In the genomic region with DNA sequence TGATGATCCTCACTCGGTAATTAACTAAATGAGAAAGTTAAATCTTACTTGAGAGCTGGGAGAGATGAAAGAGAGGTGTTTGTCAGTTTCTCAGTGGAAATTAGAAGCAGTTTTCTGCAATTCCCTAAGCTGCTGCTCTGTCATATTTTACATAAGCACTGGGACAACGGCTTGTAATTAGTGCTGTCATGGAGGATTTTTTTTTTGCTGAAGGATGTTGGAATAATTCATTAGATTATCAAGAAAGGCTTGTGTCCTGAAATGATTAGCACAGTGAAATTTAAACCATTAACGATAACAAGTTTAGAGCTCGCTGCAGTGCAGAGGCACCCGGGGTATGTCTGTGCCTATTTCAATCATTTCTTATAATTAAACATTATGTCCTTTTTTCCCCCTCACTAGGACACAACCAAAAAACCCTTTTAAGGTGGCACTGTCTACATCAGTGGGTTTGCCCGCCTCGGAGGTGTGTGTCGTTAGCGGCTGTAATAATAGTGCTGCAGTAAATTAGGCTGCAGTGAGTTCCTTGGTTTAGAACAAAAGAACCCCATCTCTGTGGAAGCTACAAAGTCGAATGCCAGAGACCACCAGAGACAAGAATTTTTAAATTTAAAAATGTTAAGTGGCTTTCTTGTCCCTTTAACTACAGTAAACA, we compare ENCODE assay signal across 17 mouse cellular contexts.
DNase-seq lines count a peak whose midpoint lies in the region; ATAC-seq and TF ChIP-seq lines count a peak whose summit lies in the region.
"Had no signal": no experiment of that assay in that cellular context is flagged by ENCODE, and none has a peak within 500 bp of the region (broad histone marks: within the 10 kb centered on the region; RNA-seq: fewer than 3 reads in every experiment).

No protein-coding gene starts in this region.

- WGBS in hindbrain, embryonic 15.5 days: 41% methylated on average over 10 of the region's 10 CpGs
- WGBS in hindbrain, embryonic 11.5 days: 78% methylated on average over 10 of the region's 10 CpGs
- 32% methylated on average over 10 of the region's 10 CpGs for WGBS in forebrain, embryonic 12.5 days
- WGBS in hindbrain, postnatal 0 days: 60% methylated on average over 10 of the region's 10 CpGs

- H3K27ac ChIP-seq in hindbrain, embryonic 15.5 days (replicated peaks): peak overlapping the region; percentile 57
- H3K27ac ChIP-seq in hindbrain, embryonic 11.5 days (ENCODE audit: low read depth, low read length): no peak overlapping the region
- peak overlapping the region; percentile 27; the same call in 1 of the 2 replicates for H3K27ac ChIP-seq in forebrain, embryonic 12.5 days
- H3K27ac ChIP-seq in hindbrain, postnatal 0 days: no peak overlapping the region
- H3K27ac ChIP-seq: embryonic facial prominence, embryonic 13.5 days had no signal

- H3K9me3 ChIP-seq in hindbrain, embryonic 15.5 days: no peaks in the 10 kb centered on the region
- H3K9me3 ChIP-seq in hindbrain, embryonic 11.5 days (ENCODE audit: control insufficient read depth, low read length): no peaks in the 10 kb centered on the region
- no peaks in the 10 kb centered on the region for H3K9me3 ChIP-seq in forebrain, embryonic 12.5 days
- no peaks in the 10 kb centered on the region for H3K9me3 ChIP-seq in hindbrain, postnatal 0 days (ENCODE audit: low read length)
- H3K9me3 ChIP-seq: embryonic facial prominence, embryonic 13.5 days had no signal

- H3K9ac ChIP-seq in hindbrain, embryonic 15.5 days: no peak overlapping the region
- H3K9ac ChIP-seq in hindbrain, embryonic 11.5 days (ENCODE audit: low read depth, low read length): no peak overlapping the region
- no peak overlapping the region for H3K9ac ChIP-seq in forebrain, embryonic 12.5 days
- no peak overlapping the region for H3K9ac ChIP-seq in hindbrain, postnatal 0 days (replicated peaks; ENCODE audit: low read length)
- H3K9ac ChIP-seq: embryonic facial prominence, embryonic 13.5 days; liver, postnatal 0 days had no signal

- no peaks in the 10 kb centered on the region for H3K27me3 ChIP-seq in hindbrain, embryonic 15.5 days
- no peaks in the 10 kb centered on the region for H3K27me3 ChIP-seq in hindbrain, embryonic 11.5 days (ENCODE audit: control insufficient read depth, insufficient read depth, low read length)
- no peaks in the 10 kb centered on the region for H3K27me3 ChIP-seq in forebrain, embryonic 12.5 days
- no peaks in the 10 kb centered on the region for H3K27me3 ChIP-seq in hindbrain, postnatal 0 days (ENCODE audit: insufficient read depth, low read length)
- H3K27me3 ChIP-seq: embryonic facial prominence, embryonic 13.5 days had no signal

- no peak overlapping the region for H3K4me3 ChIP-seq in hindbrain, embryonic 15.5 days
- no peak overlapping the region for H3K4me3 ChIP-seq in hindbrain, embryonic 11.5 days (ENCODE audit: low read depth, low read length)
- H3K4me3 ChIP-seq in forebrain, embryonic 12.5 days (replicated peaks): no peak overlapping the region
- H3K4me3 ChIP-seq in hindbrain, postnatal 0 days (ENCODE audit: low read length): no peak overlapping the region
- H3K4me3 ChIP-seq: embryonic facial prominence, embryonic 13.5 days had no signal

- peaks cover 19% of the 10 kb centered on the region for H3K4me1 ChIP-seq in hindbrain, embryonic 15.5 days (replicated peaks)
- H3K4me1 ChIP-seq in hindbrain, embryonic 11.5 days (replicated peaks; ENCODE audit: control insufficient read depth, insufficient read depth, low read length): no peaks in the 10 kb centered on the region
- H3K4me1 ChIP-seq in forebrain, embryonic 12.5 days: peaks cover 18% of the 10 kb centered on the region
- H3K4me1 ChIP-seq in hindbrain, postnatal 0 days (ENCODE audit: insufficient read depth, low read length): no peaks in the 10 kb centered on the region

- TF ChIP-seq CTCF in hindbrain, postnatal 0 days (IDR thresholded peaks at IDR 0.05; ENCODE audit: low read depth): no peak

- H3K4me2 ChIP-seq in hindbrain, embryonic 15.5 days: no peak overlapping the region
- no peak overlapping the region for H3K4me2 ChIP-seq in hindbrain, embryonic 11.5 days (replicated peaks; ENCODE audit: low read depth, low read length)
- no peak overlapping the region for H3K4me2 ChIP-seq in forebrain, embryonic 12.5 days
- H3K4me2 ChIP-seq in hindbrain, postnatal 0 days (ENCODE audit: low read depth, low read length): no peak overlapping the region
- H3K4me2 ChIP-seq: embryonic facial prominence, embryonic 13.5 days; heart, embryonic 11.5 days had no signal

- ATAC-seq in hindbrain, embryonic 15.5 days (ENCODE audit: low FRiP score, low read depth): no peak
- no peak for ATAC-seq in hindbrain, embryonic 11.5 days (ENCODE audit: low FRiP score)
- no peak for ATAC-seq in forebrain, embryonic 12.5 days (ENCODE audit: low FRiP score)
- ATAC-seq in hindbrain, postnatal 0 days: no peak
- ATAC-seq: liver, postnatal 0 days had no signal

- DNase-seq in hindbrain, embryonic 11.5 days (ENCODE audit: low spot score): no peak
- DNase-seq in hindbrain, postnatal 0 days (ENCODE audit: low spot score): peak; percentile 26
- peak; percentile 59 for DNase-seq in retina, embryonic 14.5 days (ENCODE audit: low spot score)
- DNase-seq in heart, postnatal 4 days: no peak
- DNase-seq in spleen, adult 12 weeks (ENCODE audit: low spot score): no peak
- DNase-seq: adrenal gland, postnatal 14 days; B cell, adult 2 months; cerebellum, adult 9-10 months; kidney, adult 18-20 months; kidney, postnatal 14 days; liver; liver, postnatal 0 days; thymus, postnatal 14 days had no signal

- no peaks in the 10 kb centered on the region for H3K36me3 ChIP-seq in hindbrain, embryonic 15.5 days
- no peaks in the 10 kb centered on the region for H3K36me3 ChIP-seq in hindbrain, embryonic 11.5 days (ENCODE audit: control insufficient read depth, insufficient read depth, low read length)
- H3K36me3 ChIP-seq in forebrain, embryonic 12.5 days (replicated peaks): no peaks in the 10 kb centered on the region
- H3K36me3 ChIP-seq in hindbrain, postnatal 0 days (ENCODE audit: insufficient read depth, low read length): no peaks in the 10 kb centered on the region
- H3K36me3 ChIP-seq: embryonic facial prominence, embryonic 13.5 days had no signal

Comparison
In these comparisons a context has a peak if more than half of its experiments do, and no peak if none do; other contexts are left out.
1. H3K27ac ChIP-seq: peak in hindbrain, embryonic 15.5 days (single experiment) and forebrain, embryonic 12.5 days (single experiment); none in hindbrain, embryonic 11.5 days (single experiment) and hindbrain, postnatal 0 days (single experiment).
2. DNase-seq: peak in hindbrain, postnatal 0 days (single experiment) and retina, embryonic 14.5 days (single experiment); none in hindbrain, embryonic 11.5 days (single experiment), heart, postnatal 4 days (single experiment) and spleen, adult 12 weeks (single experiment).